Mouse (Mus musculus): ENCODE measurements around the gene Slc10a1. TPM values are rescaled to one million over a fixed set of nuclear protein-coding genes. Genes with fewer than 3 reads are reported as not detected.

Gene Slc10a1
- total and polyA plus RNA-seq, 3 experiments = 0.13 to 0.20 TPM; not detected in 1

- Histone ChIP-seq H3K4me3 (replicated peaks in 1 of 3; ENCODE audit: low read depth in 2 of 3, low read length in 2 of 3, poor library complexity in 1 of 3) (no peak overlapping the region), H3K9ac (ENCODE audit: insufficient read depth, low read depth) (no peak overlapping the region), H3K27me3 (replicated peaks) (no peaks in the 10 kb centered on the region), H3K9me3 (replicated peaks; ENCODE audit: low read length) (peaks cover 6% of the 10 kb centered on the region), H3K79me2 (replicated peaks; ENCODE audit: control insufficient read depth, extremely low read depth, insufficient read depth, poor library complexity, severe bottlenecking) (no peaks in the 10 kb centered on the region), H3K4me2 (ENCODE audit: insufficient read depth, low read depth, poor library complexity, severe bottlenecking) (no peak overlapping the region), H3K4me1 (ENCODE audit: control insufficient read depth in 1 of 2, insufficient read depth in 2 of 2) (peaks cover 8 to 52% of the 10 kb centered on the region in 2 experiments), H3K36me3 (replicated peaks in 1 of 2; ENCODE audit: control insufficient read depth in 1 of 2, insufficient read depth in 1 of 2, low read length in 1 of 2) (no peaks in the 10 kb centered on the region), H3K27ac (ENCODE audit: insufficient read depth, low read depth) (no peak overlapping the region)
- in situ Hi-C loops (cut with MboI; ENCODE audit: low pct_ligation_motif_present, low pct_unique_long_range_greater_than_20kb, low sequenced_read_pairs) = loop anchor here (25.0 kb wide), 1 partner anchor 421 kb away; the partner anchor contains the start of gene Adam4
- TF ChIP-seq NRF1 (IDR thresholded peaks at IDR 0.05; ENCODE audit: low read depth, low read length) (no peak), SIN3A (IDR thresholded peaks at IDR 0.05; ENCODE audit: low read length) (no peak)
- dilution Hi-C loops (cut with MboI; ENCODE audit: extremely low pct_ligation_motif_present, extremely low pct_unique_long_range_greater_than_20kb, low sequenced_read_pairs) = no loop called here
- DNase-seq (ENCODE audit: extremely low read depth) = no peak
These were observed 22.5 kb upstream of the Slc10a1 start for GRCm38 (mm10) chr12:80990901-80991445.

DNA sequence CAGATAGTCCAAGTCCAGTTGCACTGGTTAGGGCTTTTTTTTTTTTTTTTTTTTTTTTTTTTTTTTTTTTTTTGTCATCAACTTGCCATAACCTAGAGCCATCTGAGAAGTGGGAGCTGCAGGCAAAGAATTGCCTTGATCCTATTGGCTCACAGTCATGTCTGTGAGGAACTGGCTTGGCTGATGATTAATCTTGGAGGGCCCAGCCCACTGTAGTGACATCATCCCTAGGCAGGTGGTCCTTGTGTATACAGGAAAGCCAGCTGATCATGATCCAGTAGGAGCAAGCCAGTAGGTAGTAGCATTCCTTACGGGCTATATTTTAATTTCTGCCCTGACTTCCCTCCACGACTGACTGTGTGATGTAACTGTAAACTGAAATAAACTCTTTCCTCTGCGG lies 19.8 kb upstream of the Slc10a1 start:
- no peaks in the 10 kb centered on the region for H3K9me3 ChIP-seq (replicated peaks; ENCODE audit: low read length)
- H3K27me3 ChIP-seq (replicated peaks) = peaks cover 1% of the 10 kb centered on the region
- in situ Hi-C loops (cut with MboI; ENCODE audit: low pct_ligation_motif_present, low pct_unique_long_range_greater_than_20kb, low sequenced_read_pairs) (loop anchor here (5.0 to 25.0 kb wide), 2 partner anchors 199 to 424 kb away; partner anchors contain the start of gene Adam4), dilution Hi-C loops (cut with MboI; ENCODE audit: extremely low pct_ligation_motif_present, extremely low pct_unique_long_range_greater_than_20kb, low sequenced_read_pairs) (no loop called here)
- no peak overlapping the region for H3K4me3 ChIP-seq (replicated peaks in 1 of 3; ENCODE audit: low read depth in 2 of 3, low read length in 2 of 3, poor library complexity in 1 of 3)
- H3K27ac ChIP-seq (ENCODE audit: insufficient read depth, low read depth) = no peak overlapping the region
- H3K9ac ChIP-seq (ENCODE audit: insufficient read depth, low read depth) = no peak overlapping the region
- no peak overlapping the region for H3K4me2 ChIP-seq (ENCODE audit: insufficient read depth, low read depth, poor library complexity, severe bottlenecking)
- no peak for DNase-seq (ENCODE audit: extremely low read depth)
- H3K79me2 ChIP-seq (replicated peaks; ENCODE audit: control insufficient read depth, extremely low read depth, insufficient read depth, poor library complexity, severe bottlenecking) = no peaks in the 10 kb centered on the region
- no peak for TF ChIP-seq ZNF384 (IDR thresholded peaks at IDR 0.05; ENCODE audit: low read depth, low read length)
- TF ChIP-seq RAD21 (IDR thresholded peaks at IDR 0.05; ENCODE audit: low read depth, low read length) = no peak
- no peak for TF ChIP-seq UBTF (IDR thresholded peaks at IDR 0.05; ENCODE audit: low read depth, low read length)
- no peak for TF ChIP-seq EP300 (IDR thresholded peaks at IDR 0.05; ENCODE audit: low read length)
- no peak for TF ChIP-seq ZMIZ1 (IDR thresholded peaks at IDR 0.05; ENCODE audit: low read depth, low read length)
- TF ChIP-seq HCFC1 (IDR thresholded peaks at IDR 0.05; ENCODE audit: low read depth, low read length) = no peak
- TF ChIP-seq IRF4 (IDR thresholded peaks at IDR 0.05; ENCODE audit: low read depth, low read length) = no peak
- no peak for TF ChIP-seq RCOR1 (conservative IDR thresholded peaks at IDR 0.05; ENCODE audit: low read depth, low read length)
- TF ChIP-seq NELFE (IDR thresholded peaks at IDR 0.05; ENCODE audit: low read depth, low read length) = no peak
- no peak for TF ChIP-seq MYC (IDR thresholded peaks at IDR 0.05; ENCODE audit: low read depth, low read length)
- TF ChIP-seq POLR2A (IDR thresholded peaks at IDR 0.05; ENCODE audit: low read depth, low read length) = no peak
- TF ChIP-seq SIN3A (IDR thresholded peaks at IDR 0.05; ENCODE audit: low read length) = no peak
- no peaks in the 10 kb centered on the region for H3K36me3 ChIP-seq (replicated peaks in 1 of 2; ENCODE audit: control insufficient read depth in 1 of 2, insufficient read depth in 1 of 2, low read length in 1 of 2)
- H3K4me1 ChIP-seq (ENCODE audit: control insufficient read depth in 1 of 2, insufficient read depth in 2 of 2) = peaks cover 8 to 30% of the 10 kb centered on the region in 2 experiments

- Histone ChIP-seq H3K9ac (ENCODE audit: insufficient read depth, low read depth) (no peak overlapping the region), H3K36me3 (replicated peaks in 1 of 2; ENCODE audit: control insufficient read depth in 1 of 2, insufficient read depth in 1 of 2, low read length in 1 of 2) (no peaks in the 10 kb centered on the region), H3K27ac (ENCODE audit: insufficient read depth, low read depth) (no peak overlapping the region), H3K27me3 (replicated peaks) (peaks cover 1% of the 10 kb centered on the region), H3K9me3 (replicated peaks; ENCODE audit: low read length) (no peaks in the 10 kb centered on the region), H3K79me2 (replicated peaks; ENCODE audit: control insufficient read depth, extremely low read depth, insufficient read depth, poor library complexity, severe bottlenecking) (no peaks in the 10 kb centered on the region), H3K4me2 (ENCODE audit: insufficient read depth, low read depth, poor library complexity, severe bottlenecking) (no peak overlapping the region), H3K4me3 (replicated peaks in 1 of 3; ENCODE audit: low read depth in 2 of 3, low read length in 2 of 3, poor library complexity in 1 of 3) (no peak overlapping the region), H3K4me1 (ENCODE audit: control insufficient read depth in 1 of 2, insufficient read depth in 2 of 2) (peaks cover 0 to 14% of the 10 kb centered on the region in 2 experiments; a peak in 3 of 4 replicates)
- dilution Hi-C loops (cut with MboI; ENCODE audit: extremely low pct_ligation_motif_present, extremely low pct_unique_long_range_greater_than_20kb, low sequenced_read_pairs) (no loop called here), in situ Hi-C loops (cut with MboI; ENCODE audit: low pct_ligation_motif_present, low pct_unique_long_range_greater_than_20kb, low sequenced_read_pairs) (loop anchor here (5.0 to 25.0 kb wide), 2 partner anchors 201 to 426 kb away; partner anchors contain the start of gene Adam4)
- TF ChIP-seq RAD21 (IDR thresholded peaks at IDR 0.05; ENCODE audit: low read depth, low read length) (peak; percentile 31), CTCF (conservative IDR thresholded peaks at IDR 0.05 in 1 of 2, IDR thresholded peaks at IDR 0.05 in 1 of 2; ENCODE audit: low read depth in 2 of 2, low read length in 2 of 2) (peak in 1 of 2 experiments; percentile 54; a peak in 2 of 4 replicates), ETS1 (conservative IDR thresholded peaks at IDR 0.05; ENCODE audit: low read depth, low read length) (no peak), SMC3 (IDR thresholded peaks at IDR 0.05; ENCODE audit: low read depth, low read length) (peak; percentile 35), POLR2A (IDR thresholded peaks at IDR 0.05; ENCODE audit: low read depth, low read length) (no peak)
- no peak for DNase-seq (ENCODE audit: extremely low read depth)
These were observed 18.1 kb upstream of the Slc10a1 start for GRCm38 (mm10) chr12:80986628-80987027.
